Mouse (Mus musculus): ENCODE data around the gene Stmnd1.
"Not testable (repeated sequence)": the region's sequence is repeated elsewhere in the genome, so short reads cannot be mapped to it uniquely, and the experiment has no call there.

The Stmnd1 gene

GRCm38 (mm10) chr13:46288372-46288771 lies 14.9 kb downstream of the Stmnd1 start:
- in situ Hi-C loops (cut with MboI, MseI), result no loop called here

- in situ Hi-C loops (cut with MboI, MseI), result no loop called here
These were observed 17.0 kb downstream of the Stmnd1 start for GRCm38 (mm10) chr13:46290537-46290936.

GRCm38 (mm10) chr13:46294365-46294764 lies 20.8 kb downstream of the Stmnd1 start:
- in situ Hi-C loops (cut with MboI, MseI), result no loop called here

- in situ Hi-C loops (cut with MboI, MseI), result loop anchor here (5.0 kb wide), 1 partner anchor 505 kb away; no protein-coding TSS in a partner anchor
These were observed 24.2 kb downstream of the Stmnd1 start for GRCm38 (mm10) chr13:46297701-46298100.

GRCm38 (mm10) chr13:46310790-46311189 lies 37.3 kb downstream of the Stmnd1 start:
- in situ Hi-C loops (cut with MboI, MseI), result loop anchor here (5.0 to 10.0 kb wide), 2 partner anchors 324 to 352 kb away; no protein-coding TSS in a partner anchor

GRCm38 (mm10) chr13:46313176-46313575 lies 39.7 kb downstream of the Stmnd1 start:
- in situ Hi-C loops (cut with MboI, MseI), result loop anchor here (5.0 to 10.0 kb wide), 2 partner anchors 322 to 349 kb away; no protein-coding TSS in a partner anchor

- in situ Hi-C loops (cut with MboI, MseI), result loop anchor here (10.0 kb wide), 1 partner anchor 320 kb away; no protein-coding TSS in a partner anchor
These were observed 41.6 kb downstream of the Stmnd1 start for GRCm38 (mm10) chr13:46315165-46315564.

GRCm38 (mm10) chr13:46326351-46326985 lies 52.9 kb downstream of the Stmnd1 start:
- in situ Hi-C loops (cut with MboI, MseI), result no loop called here

- in situ Hi-C loops (cut with MboI, MseI), result no loop called here
These were observed 61.5 kb downstream of the Stmnd1 start for GRCm38 (mm10) chr13:46335020-46335419.

- in situ Hi-C loops (cut with MboI, MseI), result not testable (repeated sequence)
These were observed 62.8 kb downstream of the Stmnd1 start for GRCm38 (mm10) chr13:46336281-46336680.

- in situ Hi-C loops (cut with MboI, MseI), result no loop called here
These were observed 64.3 kb downstream of the Stmnd1 start for GRCm38 (mm10) chr13:46337791-46338190.

GRCm38 (mm10) chr13:46339954-46340353 lies 66.4 kb downstream of the Stmnd1 start:
- in situ Hi-C loops (cut with MboI, MseI), result no loop called here

- in situ Hi-C loops (cut with MboI, MseI), result no loop called here
These were observed 67.1 kb downstream of the Stmnd1 start for GRCm38 (mm10) chr13:46340583-46340982.

GRCm38 (mm10) chr13:46341419-46341818 lies 67.9 kb downstream of the Stmnd1 start:
- in situ Hi-C loops (cut with MboI, MseI), result no loop called here

- in situ Hi-C loops (cut with MboI, MseI), result no loop called here
These were observed 69.7 kb downstream of the Stmnd1 start for GRCm38 (mm10) chr13:46343226-46343625.

- in situ Hi-C loops (cut with MboI, MseI), result no loop called here
These were observed 73.5 kb downstream of the Stmnd1 start for GRCm38 (mm10) chr13:46346830-46347512.

- in situ Hi-C loops (cut with MboI, MseI), result no loop called here
These were observed 76.1 kb downstream of the Stmnd1 start for GRCm38 (mm10) chr13:46349664-46350063.
